Mouse (Mus musculus): ENCODE results near the gene Iffo1. TPM values are rescaled to one million over a fixed set of nuclear protein-coding genes. Genes with fewer than 3 reads are reported as not detected.

Gene Iffo1
- 13.8 and 16.5 TPM in 2 replicates for polyA plus RNA-seq (2014; fragmentation: Nextera tagmentation; extraction: Ambion mirVana)

DNA sequence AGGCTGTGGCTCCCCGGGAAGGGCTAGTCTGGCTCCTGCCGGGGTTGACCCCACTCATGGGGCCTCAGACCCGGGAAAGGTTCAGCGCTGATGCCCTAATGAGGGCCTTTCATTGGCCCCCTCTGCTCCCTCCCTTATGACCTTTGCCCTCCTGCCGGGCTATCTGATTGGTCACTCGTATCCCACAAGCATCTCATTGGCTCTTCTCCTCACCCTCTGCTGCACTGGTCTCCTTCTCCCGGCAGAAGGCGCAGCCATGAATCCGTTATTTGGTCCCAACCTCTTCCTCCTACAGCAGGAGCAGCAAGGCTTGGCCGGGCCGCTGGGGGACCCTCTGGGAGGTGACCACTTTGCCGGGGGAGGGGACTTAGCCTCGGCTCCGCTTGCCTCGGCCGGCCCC lies at the start of gene Iffo1:
Iffo1 (plus strand) TSS at position 241 of the 400 bp plus-strand sequence.
- WGBS = under 1% methylated on average over 16 of the region's 16 CpGs
- DNase-seq (ENCODE audit: low spot score) (peak; percentile 91), ATAC-seq (ENCODE audit: insufficient read depth, low FRiP score, low TSS enrichment) (peak; percentile 96)
- peak within 1 kb of the TSS; percentile 91 for H3K9ac ChIP-seq (ENCODE audit: low read length)
- H3K27me3 ChIP-seq (ENCODE audit: control insufficient read depth, insufficient read depth, low read length) = no peaks in the 10 kb centered on the region
- H3K36me3 ChIP-seq (ENCODE audit: control insufficient read depth, insufficient read depth, low read length) = peaks cover 22% of the 10 kb centered on the region
- H3K4me1 ChIP-seq (ENCODE audit: control insufficient read depth, insufficient read depth, low read length) = peaks cover 35% of the 10 kb centered on the region
- H3K4me3 ChIP-seq (ENCODE audit: low read depth, low read length) = peak within 1 kb of the TSS; percentile 86
- peak within 1 kb of the TSS; percentile 86 for H3K4me2 ChIP-seq (ENCODE audit: low read depth)
- H3K27ac ChIP-seq (ENCODE audit: low read depth, low read length) = peak within 1 kb of the TSS; percentile 96
- no peaks in the 10 kb centered on the region for H3K9me3 ChIP-seq (ENCODE audit: control insufficient read depth, low read length)

GRCm38 (mm10) chr6:125095391-125096278 lies 49.4 kb upstream of the Iffo1 start, which contains the start of gene Chd4:
Gene Chd4 (plus strand): TSS chr6:125095981.
- Histone ChIP-seq H3K36me3 (ENCODE audit: control insufficient read depth, insufficient read depth, low read length) (peaks cover under 1% of the 10 kb centered on the region; the same call in 1 of the 2 replicates), H3K9me3 (ENCODE audit: control insufficient read depth, low read length) (no peaks in the 10 kb centered on the region), H3K9ac (ENCODE audit: low read length) (peak within 1 kb of the TSS; percentile 83), H3K4me3 (ENCODE audit: low read depth, low read length) (peak within 1 kb of the TSS; percentile 95), H3K4me2 (ENCODE audit: low read depth) (peak within 1 kb of the TSS; percentile 65), H3K4me1 (ENCODE audit: control insufficient read depth, insufficient read depth, low read length) (peaks cover 31% of the 10 kb centered on the region), H3K27me3 (ENCODE audit: control insufficient read depth, insufficient read depth, low read length) (no peaks in the 10 kb centered on the region), H3K27ac (ENCODE audit: low read depth, low read length) (peak within 1 kb of the TSS; percentile 95)
- WGBS = 3% methylated on average over 35 of the region's 45 CpGs
- peak; percentile 75 for ATAC-seq (ENCODE audit: insufficient read depth, low FRiP score, low TSS enrichment)
- peak; percentile 92 for DNase-seq (ENCODE audit: low spot score)

DNA sequence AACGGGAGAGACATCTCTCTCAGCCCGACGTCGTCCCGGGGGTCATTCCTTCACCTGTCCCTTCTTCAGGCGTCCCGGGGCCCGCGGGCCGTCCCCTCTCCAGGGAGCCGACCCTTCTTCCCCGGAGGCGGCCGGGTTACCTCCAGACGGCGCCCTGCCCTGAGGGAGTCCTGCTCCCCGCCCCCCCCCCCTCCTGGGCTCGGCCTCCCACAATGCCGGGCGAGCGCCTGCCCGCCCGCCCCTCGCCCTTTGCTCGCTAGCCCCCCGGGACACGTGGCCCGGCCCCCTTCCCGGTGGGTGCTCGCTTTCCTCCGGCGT lies 48.8 kb upstream of the Iffo1 start:
- ATAC-seq (ENCODE audit: insufficient read depth, low FRiP score, low TSS enrichment) (no peak; the same call in 1 of the 2 replicates), DNase-seq (ENCODE audit: low spot score) (no peak)
- WGBS = 1% methylated on average over 14 of the region's 32 CpGs
- Histone ChIP-seq H3K4me3 (ENCODE audit: low read depth, low read length) (peak overlapping the region; percentile 95), H3K27me3 (ENCODE audit: control insufficient read depth, insufficient read depth, low read length) (no peaks in the 10 kb centered on the region), H3K9ac (ENCODE audit: low read length) (peak overlapping the region; percentile 83), H3K4me1 (ENCODE audit: control insufficient read depth, insufficient read depth, low read length) (peaks cover 27% of the 10 kb centered on the region), H3K36me3 (ENCODE audit: control insufficient read depth, insufficient read depth, low read length) (peaks cover 6% of the 10 kb centered on the region), H3K9me3 (ENCODE audit: control insufficient read depth, low read length) (no peaks in the 10 kb centered on the region), H3K4me2 (ENCODE audit: low read depth) (peak overlapping the region; percentile 65), H3K27ac (ENCODE audit: low read depth, low read length) (peak overlapping the region; percentile 95)

DNA sequence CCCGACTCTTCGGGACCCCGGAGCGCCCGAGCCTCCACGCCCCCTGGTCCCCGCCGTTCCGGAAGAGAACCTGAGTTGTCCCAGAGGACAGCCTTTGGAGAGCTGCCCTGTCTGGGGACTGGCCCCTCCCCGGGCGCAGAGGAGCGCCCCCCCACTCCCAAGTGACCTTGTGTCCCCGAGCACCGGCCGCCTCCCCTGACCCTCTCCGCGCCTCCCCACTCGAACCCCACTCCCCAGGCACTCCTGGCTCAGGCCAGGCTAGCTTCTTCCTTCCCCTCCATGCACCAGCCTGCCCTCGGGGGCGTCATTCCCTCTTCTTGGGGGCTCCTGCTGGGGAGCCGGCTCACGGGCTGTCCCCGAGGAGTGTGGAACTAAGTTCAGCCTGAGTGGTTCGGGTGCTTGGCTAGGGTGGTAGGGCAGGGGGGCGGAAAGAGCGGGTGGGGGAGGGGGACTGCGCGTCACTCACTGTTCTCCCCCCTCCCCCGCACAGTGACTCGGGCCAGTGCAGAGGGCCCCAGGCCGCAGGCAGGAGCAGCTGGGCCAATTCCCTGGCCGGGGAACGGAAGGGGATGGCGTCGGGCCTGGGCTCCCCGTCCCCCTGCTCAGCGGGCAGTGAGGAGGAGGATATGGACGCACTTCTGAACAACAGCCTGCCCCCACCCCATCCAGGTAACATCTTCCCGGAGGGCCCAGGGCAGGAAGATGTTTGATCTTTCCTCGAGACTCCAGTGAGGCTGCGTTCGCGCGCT lies 48.3 kb upstream of the Iffo1 start:
- 0% methylated on average over 29 of the region's 44 CpGs for WGBS
- peak overlapping the region; percentile 95 for H3K27ac ChIP-seq (ENCODE audit: low read depth, low read length)

GRCm38 (mm10) chr6:125097346-125097689 lies 47.7 kb upstream of the Iffo1 start:
- Histone ChIP-seq H3K4me2 (ENCODE audit: low read depth) (peak overlapping the region; percentile 65), H3K27me3 (ENCODE audit: control insufficient read depth, insufficient read depth, low read length) (no peaks in the 10 kb centered on the region), H3K9me3 (ENCODE audit: control insufficient read depth, low read length) (no peaks in the 10 kb centered on the region), H3K4me3 (ENCODE audit: low read depth, low read length) (peak overlapping the region; percentile 95), H3K27ac (ENCODE audit: low read depth, low read length) (peak overlapping the region; percentile 95; the same call in 1 of the 2 replicates), H3K4me1 (ENCODE audit: control insufficient read depth, insufficient read depth, low read length) (peaks cover 27% of the 10 kb centered on the region), H3K36me3 (ENCODE audit: control insufficient read depth, insufficient read depth, low read length) (peaks cover 17% of the 10 kb centered on the region), H3K9ac (ENCODE audit: low read length) (peak overlapping the region; percentile 83)
- WGBS = 2% methylated on average over 12 of the region's 12 CpGs
- DNase-seq (ENCODE audit: low spot score) (peak; percentile 28), ATAC-seq (ENCODE audit: insufficient read depth, low FRiP score, low TSS enrichment) (no peak)

More for the DNA sequence above, 48.3 kb upstream of the Iffo1 start:
- Histone ChIP-seq H3K4me2 (ENCODE audit: low read depth) (peak overlapping the region; percentile 65), H3K27me3 (ENCODE audit: control insufficient read depth, insufficient read depth, low read length) (no peaks in the 10 kb centered on the region), H3K9ac (ENCODE audit: low read length) (peak overlapping the region; percentile 83), H3K4me1 (ENCODE audit: control insufficient read depth, insufficient read depth, low read length) (peaks cover 27% of the 10 kb centered on the region), H3K9me3 (ENCODE audit: control insufficient read depth, low read length) (no peaks in the 10 kb centered on the region), H3K4me3 (ENCODE audit: low read depth, low read length) (peak overlapping the region; percentile 95), H3K36me3 (ENCODE audit: control insufficient read depth, insufficient read depth, low read length) (peaks cover 11% of the 10 kb centered on the region)
- ATAC-seq (ENCODE audit: insufficient read depth, low FRiP score, low TSS enrichment) (peak; percentile 59), DNase-seq (ENCODE audit: low spot score) (peak; percentile 72)

- Histone ChIP-seq H3K36me3 (ENCODE audit: control insufficient read depth, insufficient read depth, low read length) (peaks cover 22% of the 10 kb centered on the region), H3K9me3 (ENCODE audit: control insufficient read depth, low read length) (no peaks in the 10 kb centered on the region), H3K27ac (ENCODE audit: low read depth, low read length) (no peak overlapping the region), H3K9ac (ENCODE audit: low read length) (peak overlapping the region; percentile 83), H3K27me3 (ENCODE audit: control insufficient read depth, insufficient read depth, low read length) (no peaks in the 10 kb centered on the region), H3K4me2 (ENCODE audit: low read depth) (peak overlapping the region; percentile 65), H3K4me3 (ENCODE audit: low read depth, low read length) (peak overlapping the region; percentile 95), H3K4me1 (ENCODE audit: control insufficient read depth, insufficient read depth, low read length) (peaks cover 27% of the 10 kb centered on the region)
- 72% methylated on average over 8 of the region's 8 CpGs for WGBS
- no peak for ATAC-seq (ENCODE audit: insufficient read depth, low FRiP score, low TSS enrichment)
- no peak for DNase-seq (ENCODE audit: low spot score)
Observed at GRCm38 (mm10) chr6:125097951-125098350, 47.1 kb upstream of the Iffo1 start.

- ATAC-seq (ENCODE audit: insufficient read depth, low FRiP score, low TSS enrichment) (no peak), DNase-seq (ENCODE audit: low spot score) (no peak)
- 73% methylated on average over 3 of the region's 3 CpGs for WGBS
- Histone ChIP-seq H3K36me3 (ENCODE audit: control insufficient read depth, insufficient read depth, low read length) (peaks cover 24% of the 10 kb centered on the region), H3K9me3 (ENCODE audit: control insufficient read depth, low read length) (no peaks in the 10 kb centered on the region), H3K27me3 (ENCODE audit: control insufficient read depth, insufficient read depth, low read length) (no peaks in the 10 kb centered on the region), H3K27ac (ENCODE audit: low read depth, low read length) (0 out of 2 replicates have a peak overlapping the region, but pooled peaks have one; percentile 15), H3K4me1 (ENCODE audit: control insufficient read depth, insufficient read depth, low read length) (peaks cover 27% of the 10 kb centered on the region), H3K4me2 (ENCODE audit: low read depth) (peak overlapping the region; percentile 65), H3K9ac (ENCODE audit: low read length) (0 out of 2 replicates have a peak overlapping the region, but pooled peaks have one; percentile 1), H3K4me3 (ENCODE audit: low read depth, low read length) (peak overlapping the region; percentile 95)
Observed at GRCm38 (mm10) chr6:125098513-125098912, 46.5 kb upstream of the Iffo1 start.

DNA sequence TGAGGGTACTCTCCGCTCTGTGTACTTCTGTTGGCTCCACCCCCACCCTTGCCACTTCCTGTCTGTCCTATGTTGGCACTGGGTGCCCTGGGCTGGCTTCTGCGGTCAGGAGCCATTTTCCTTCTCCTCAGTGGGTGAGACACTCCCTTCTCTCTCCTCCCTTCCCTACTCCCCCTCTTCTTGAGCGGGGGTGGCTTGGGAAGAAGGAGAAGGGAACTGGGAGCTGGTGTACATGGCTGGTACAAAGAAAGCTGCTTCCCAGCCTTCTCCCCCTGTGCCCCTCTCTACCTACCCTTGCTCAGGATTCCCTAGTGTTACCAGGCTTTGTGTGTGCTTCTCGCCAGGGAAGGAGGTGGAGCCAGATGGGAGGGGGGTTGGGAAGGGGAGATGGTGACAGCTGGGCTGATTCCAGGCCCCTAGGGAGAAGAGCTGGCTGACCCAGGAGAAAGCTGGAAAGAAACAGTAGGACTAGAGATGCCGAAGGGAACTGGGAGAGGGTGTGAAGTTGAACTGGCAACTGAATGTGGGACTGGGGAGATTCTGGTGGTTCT lies 45.5 kb upstream of the Iffo1 start:
- WGBS = 43% methylated on average over 5 of the region's 5 CpGs
- peak overlapping the region; percentile 95 for H3K4me3 ChIP-seq (ENCODE audit: low read depth, low read length)
- peak overlapping the region; percentile 65 for H3K4me2 ChIP-seq (ENCODE audit: low read depth)
- H3K9me3 ChIP-seq (ENCODE audit: control insufficient read depth, low read length) = no peaks in the 10 kb centered on the region
- H3K27ac ChIP-seq (ENCODE audit: low read depth, low read length) = peak overlapping the region; percentile 63
- H3K9ac ChIP-seq (ENCODE audit: low read length) = peak overlapping the region; percentile 37
- peaks cover 27% of the 10 kb centered on the region for H3K4me1 ChIP-seq (ENCODE audit: control insufficient read depth, insufficient read depth, low read length)
- no peaks in the 10 kb centered on the region for H3K27me3 ChIP-seq (ENCODE audit: control insufficient read depth, insufficient read depth, low read length)
- no peak for ATAC-seq (ENCODE audit: insufficient read depth, low FRiP score, low TSS enrichment)
- DNase-seq (ENCODE audit: low spot score) = peak; percentile 46
- H3K36me3 ChIP-seq (ENCODE audit: control insufficient read depth, insufficient read depth, low read length) = peaks cover 29% of the 10 kb centered on the region
